Mouse (Mus musculus) embryonic facial prominence, embryonic 11.5 days (tissue): ENCODE results near the gene Ankrd40. TPM values are rescaled to one million over a fixed set of nuclear protein-coding genes. Genes with fewer than 3 reads are reported as not detected.

Source experiments
- ATAC-seq: fragments of 200-750 bp; cut with Nextera tagmentation; replicated peaks from 2 replicates; pipeline ENCODE4 v1.8.0; 2017; ENCODE audit warnings: low read depth; ENCODE audit not compliant: insufficient number of reproducible peaks, low FRiP score, low TSS enrichment
- DNase-seq: peaks from one replicate; pipeline ENCODE4 v3.0.0-alpha.2; 2015; ENCODE audit warnings: low spot score
- H3K27ac ChIP-seq: fragments of 300-500 bp; sonication (generic); replicated peaks from 2 replicates; pipeline ENCODE4 v1.5.1; 2014; ENCODE audit warnings: mild to moderate bottlenecking, low read depth, low read length, control low read depth
- H3K27me3 ChIP-seq: fragments of 300-500 bp; sonication (generic); 2 replicates; pipeline ENCODE4 v1.6.1; 2014; ENCODE audit warnings: mild to moderate bottlenecking, low read length, moderate library complexity, mixed read lengths; ENCODE audit not compliant: control insufficient read depth, insufficient read depth
- H3K36me3 ChIP-seq: fragments of 300-500 bp; sonication (generic); replicated peaks from 2 replicates; pipeline ENCODE4 v1.6.1; 2014; ENCODE audit warnings: low read depth, mild to moderate bottlenecking, low read length, moderate library complexity, mixed read lengths; ENCODE audit not compliant: control insufficient read depth, insufficient read depth
- H3K4me1 ChIP-seq: fragments of 300-500 bp; sonication (generic); 2 replicates; pipeline ENCODE4 v1.6.1; 2014; ENCODE audit warnings: low read length, mixed read lengths; ENCODE audit not compliant: control insufficient read depth, insufficient read depth
- H3K4me2 ChIP-seq: fragments of 300-500 bp; sonication (generic); 2 replicates; pipeline ENCODE4 v1.6.1; 2014; ENCODE audit warnings: low read depth, mild to moderate bottlenecking, control low read depth, low read length, moderate library complexity
- H3K4me3 ChIP-seq: fragments of 300-500 bp; sonication (generic); 2 replicates; pipeline ENCODE4 v1.5.1; 2014; ENCODE audit warnings: low read depth, low read length, control low read depth
- H3K9ac ChIP-seq: fragments of 300-500 bp; sonication (generic); replicated peaks from 2 replicates; pipeline ENCODE4 v1.6.1; 2014; ENCODE audit warnings: mild to moderate bottlenecking, control low read depth, low read length
- H3K9me3 ChIP-seq: fragments of 300-500 bp; sonication (generic); replicated peaks from 2 replicates; pipeline ENCODE4 v1.6.1; 2016; ENCODE audit warnings: mild to moderate bottlenecking, low read length, inconsistent platforms, mixed read lengths; ENCODE audit not compliant: control insufficient read depth
- whole genome bisulfite sequencing: fragments of 180-500 bp; shearing (Covaris S2); extraction: QIAGEN DNeasy Blood & Tissue Kit; methylation state at CpG from one replicate; pipeline ENCODE4 v1.1.7; 2014; 5-methylcytosine and 5-hydroxymethylcytosine counted together
- polyA plus RNA-seq: library from polyadenylated mRNA; unstranded; fragments of >200 nt; fragmentation: Nextera tagmentation; extraction: Ambion mirVana; gene quantifications from 2 replicates; pipeline ENCODE4 v1.2.1, GENCODE M21; 2014

Ankrd40 gene
- polyA plus RNA-seq, 1 experiment from 2014 or later = 23.5 TPM

DNA sequence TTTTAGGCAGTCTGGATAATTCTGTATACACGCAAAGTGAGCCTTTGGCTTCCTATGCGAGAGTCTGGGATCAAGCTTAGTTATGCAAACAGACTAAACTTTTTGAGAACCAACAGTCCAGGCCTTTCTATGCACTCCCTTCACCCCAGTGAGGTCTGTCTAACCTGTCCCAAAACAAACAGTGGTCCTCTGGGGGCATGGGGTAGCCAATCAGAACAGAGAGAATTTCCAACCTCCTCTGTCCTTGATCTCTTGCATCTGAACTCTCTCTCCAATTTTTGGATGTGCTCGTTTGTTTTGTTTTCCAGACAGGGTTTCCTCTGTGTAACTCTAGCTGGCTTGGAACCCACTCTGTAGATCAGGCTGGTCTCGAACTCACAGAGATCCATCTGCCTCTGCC, 61.2 kb downstream of the Ankrd40 start:
- DNase-seq = no peak
- 79% methylated on average over 4 of the region's 4 CpGs for WGBS
- H3K4me2 ChIP-seq = no peak overlapping the region

GRCm38 (mm10) chr11:94389724-94390396, 62.1 kb downstream of the Ankrd40 start:
- no peak overlapping the region for H3K9ac ChIP-seq
- WGBS = 78% methylated on average over 6 of the region's 6 CpGs
- no peak overlapping the region for H3K4me2 ChIP-seq
- no peaks in the 10 kb centered on the region for H3K9me3 ChIP-seq
- no peak overlapping the region for H3K27ac ChIP-seq
- H3K27me3 ChIP-seq = peaks cover 11% of the 10 kb centered on the region; the same call in 1 of the 2 replicates
- no peaks in the 10 kb centered on the region; the same call in 1 of the 2 replicates for H3K4me1 ChIP-seq
- no peak overlapping the region for H3K4me3 ChIP-seq
- ATAC-seq (no peak), DNase-seq (no peak)
- H3K36me3 ChIP-seq = no peaks in the 10 kb centered on the region

More for the DNA sequence above, 61.2 kb downstream of the Ankrd40 start:
- no peak overlapping the region for H3K27ac ChIP-seq
- no peak overlapping the region for H3K4me3 ChIP-seq
- ATAC-seq = no peak
- H3K9ac ChIP-seq = no peak overlapping the region
- H3K36me3 ChIP-seq = no peaks in the 10 kb centered on the region
- no peaks in the 10 kb centered on the region; the same call in 1 of the 2 replicates for H3K4me1 ChIP-seq
- no peaks in the 10 kb centered on the region for H3K9me3 ChIP-seq
- H3K27me3 ChIP-seq = peaks cover 11% of the 10 kb centered on the region; the same call in 1 of the 2 replicates

GRCm38 (mm10) chr11:94390825-94391224, 63.0 kb downstream of the Ankrd40 start:
- DNase-seq = no peak

More at GRCm38 (mm10) chr11:94390825-94391224, 63.0 kb downstream of the Ankrd40 start:
- Histone ChIP-seq H3K4me1 (no peaks in the 10 kb centered on the region; the same call in 1 of the 2 replicates), H3K27me3 (peaks cover 11% of the 10 kb centered on the region; the same call in 1 of the 2 replicates), H3K4me3 (no peak overlapping the region), H3K36me3 (no peaks in the 10 kb centered on the region), H3K4me2 (no peak overlapping the region), H3K9ac (no peak overlapping the region), H3K27ac (no peak overlapping the region), H3K9me3 (no peaks in the 10 kb centered on the region)
- no peak for ATAC-seq
- 86% methylated on average over 6 of the region's 6 CpGs for WGBS

Other genes with a start within 250 kb of the Ankrd40 start
- gene Tob1, start 116.5 kb upstream of the Ankrd40 start, polyA plus RNA-seq = 32.0 and 32.8 TPM in 2 replicates
- 4.2 and 5.0 TPM in 2 replicates for gene Wfikkn2, start 82.0 kb upstream of the Ankrd40 start, polyA plus RNA-seq
- 0.29 TPM in 1 of 2 replicates, not detected in the other for gene Gm21885, start 46.1 kb upstream of the Ankrd40 start, polyA plus RNA-seq
- 114 and 126 TPM in 2 replicates for gene Luc7l3, start 6.0 kb upstream of the Ankrd40 start, polyA plus RNA-seq
- gene Abcc3, start 65.0 kb downstream of the Ankrd40 start, polyA plus RNA-seq = 0.60 and 0.63 TPM in 2 replicates
- 10.9 and 14.1 TPM in 2 replicates for gene Cacna1g, start 146.2 kb downstream of the Ankrd40 start, polyA plus RNA-seq
- 0.08 and 0.27 TPM in 2 replicates for gene Spata20, start 158.2 kb downstream of the Ankrd40 start, polyA plus RNA-seq
- 1.5 and 2.3 TPM in 2 replicates for gene Epn3, start 172.0 kb downstream of the Ankrd40 start, polyA plus RNA-seq
- 1.9 and 2.4 TPM in 2 replicates for gene Mycbpap, start 193.7 kb downstream of the Ankrd40 start, polyA plus RNA-seq
- gene Rsad1, start 221.3 kb downstream of the Ankrd40 start, polyA plus RNA-seq = 2.4 and 3.7 TPM in 2 replicates
- 0.52 and 1.0 TPM in 2 replicates for gene Chad, start 237.0 kb downstream of the Ankrd40 start, polyA plus RNA-seq